Mouse (Mus musculus): ENCODE results near the gene Rnaseh2a. TPM values are rescaled to one million over a fixed set of nuclear protein-coding genes. Genes with fewer than 3 reads are reported as not detected.
"Not testable (repeated sequence)": the region's sequence is repeated elsewhere in the genome, so short reads cannot be mapped to it uniquely, and the experiment has no call there.

Rnaseh2a gene
- total RNA-seq, 4 experiments from 2014 or later: 45.9 to 60.0 (median 49.6) TPM

GRCm38 (mm10) chr8:84934860-84935259 is 34.7 kb downstream of the Rnaseh2a start:
- peak in 1 of 2 experiments; percentile 55 for DNase-seq (ENCODE audit: low spot score in 2 of 2)

- peak in 1 of 2 experiments; percentile 68 for DNase-seq (ENCODE audit: low spot score in 2 of 2)
Measured at GRCm38 (mm10) chr8:84933767-84934559, 35.6 kb downstream of the Rnaseh2a start.

- DNase-seq (ENCODE audit: low spot score in 2 of 2): no peak
Measured at GRCm38 (mm10) chr8:84930582-84930981, 39.0 kb downstream of the Rnaseh2a start.

GRCm38 (mm10) chr8:84928456-84929306 is 40.9 kb downstream of the Rnaseh2a start:
- no peak for DNase-seq (ENCODE audit: low spot score in 2 of 2)

GRCm38 (mm10) chr8:84927513-84927912 is 42.1 kb downstream of the Rnaseh2a start:
- DNase-seq (ENCODE audit: low spot score in 2 of 2): no peak

- no peak for DNase-seq (ENCODE audit: low spot score in 2 of 2)
Measured at GRCm38 (mm10) chr8:84925557-84925956, 44.0 kb downstream of the Rnaseh2a start.

GRCm38 (mm10) chr8:84921596-84921995 is 48.0 kb downstream of the Rnaseh2a start:
- no peak for DNase-seq (ENCODE audit: low spot score in 2 of 2)

- no peak for DNase-seq (ENCODE audit: low spot score in 2 of 2)
Measured at GRCm38 (mm10) chr8:84918646-84919045, 50.9 kb downstream of the Rnaseh2a start.

- DNase-seq (ENCODE audit: low spot score in 2 of 2): no peak
Measured at GRCm38 (mm10) chr8:84917781-84918180, 51.8 kb downstream of the Rnaseh2a start.

- no peak for DNase-seq (ENCODE audit: low spot score in 2 of 2)
Measured at GRCm38 (mm10) chr8:84915269-84915668, 54.3 kb downstream of the Rnaseh2a start.

- DNase-seq (ENCODE audit: low spot score in 2 of 2): no peak
Measured at GRCm38 (mm10) chr8:84913960-84914359, 55.6 kb downstream of the Rnaseh2a start.

GRCm38 (mm10) chr8:84913502-84913900 is 56.1 kb downstream of the Rnaseh2a start:
- DNase-seq (ENCODE audit: low spot score in 2 of 2): no peak

GRCm38 (mm10) chr8:84912895-84913501 is 56.6 kb downstream of the Rnaseh2a start:
- peak in 1 of 2 experiments; percentile 73 for DNase-seq (ENCODE audit: low spot score in 2 of 2)

GRCm38 (mm10) chr8:84912391-84912790 is 57.2 kb downstream of the Rnaseh2a start:
- no peak for DNase-seq (ENCODE audit: low spot score in 2 of 2)

- no peak for DNase-seq (ENCODE audit: low spot score in 2 of 2)
Measured at GRCm38 (mm10) chr8:84911854-84912253, 57.7 kb downstream of the Rnaseh2a start.

GRCm38 (mm10) chr8:84910551-84910950 is 59.0 kb downstream of the Rnaseh2a start:
- no peak for DNase-seq (ENCODE audit: low spot score in 2 of 2)

GRCm38 (mm10) chr8:84909949-84910348 is 59.6 kb downstream of the Rnaseh2a start:
- DNase-seq (ENCODE audit: low spot score in 2 of 2): no peak

GRCm38 (mm10) chr8:84909162-84909767 is 60.3 kb downstream of the Rnaseh2a start:
- no peak for DNase-seq (ENCODE audit: low spot score in 2 of 2)

- DNase-seq (ENCODE audit: low spot score in 2 of 2): peak; percentile 53 to 85
Measured at GRCm38 (mm10) chr8:84908421-84909161, 61.0 kb downstream of the Rnaseh2a start, which contains the start of gene Dnase2a. Gene Dnase2a (plus strand): TSS chr8:84908560.

GRCm38 (mm10) chr8:84907979-84908378 is 61.6 kb downstream of the Rnaseh2a start:
- DNase-seq (ENCODE audit: low spot score in 2 of 2): not testable (repeated sequence)

- DNase-seq (ENCODE audit: low spot score in 2 of 2): no peak
Measured at GRCm38 (mm10) chr8:84907493-84907892, 62.1 kb downstream of the Rnaseh2a start.
